Mouse (Mus musculus) embryonic facial prominence, embryonic 14.5 days (tissue): Measurements from ENCODE around the gene Patz1. TPM values are rescaled to one million over a fixed set of nuclear protein-coding genes. Genes with fewer than 3 reads are reported as not detected.
A peak's percentile ranks its signal among the peaks of the same experiment; 100 is the strongest.

Experiments
- ATAC-seq: fragments of 200-750 bp; cut with Nextera tagmentation; 2 replicates; pipeline ENCODE4 v1.8.0; 2017; ENCODE audit warnings: low read depth, moderate number of reproducible peaks, moderate TSS enrichment
- DNase-seq: peaks from one replicate; pipeline ENCODE4 v3.0.0-alpha.2; 2015; ENCODE audit warnings: low spot score
- H3K27ac ChIP-seq: fragments of 300-500 bp; sonication (generic); replicated peaks from 2 replicates; pipeline ENCODE4 v1.5.1; 2014; ENCODE audit warnings: low read depth, mild to moderate bottlenecking, low read length, moderate library complexity
- H3K27me3 ChIP-seq: fragments of 300-500 bp; sonication (generic); replicated peaks from 2 replicates; pipeline ENCODE4 v1.6.1; 2014; ENCODE audit warnings: low read length; ENCODE audit not compliant: control insufficient read depth, insufficient read depth
- H3K36me3 ChIP-seq: fragments of 300-500 bp; sonication (generic); 2 replicates; pipeline ENCODE4 v1.6.1; 2014; ENCODE audit warnings: low read length, mixed read lengths; ENCODE audit not compliant: control insufficient read depth, insufficient read depth
- H3K4me1 ChIP-seq: fragments of 300-500 bp; sonication (generic); 2 replicates; pipeline ENCODE4 v1.6.1; 2014; ENCODE audit warnings: antibody characterized with exemption, low read length; ENCODE audit not compliant: control insufficient read depth, insufficient read depth
- H3K4me2 ChIP-seq: fragments of 300-500 bp; sonication (generic); 2 replicates; pipeline ENCODE4 v1.6.1; 2014; ENCODE audit warnings: low read depth, mild to moderate bottlenecking, low read length, moderate library complexity, mixed read lengths
- H3K4me3 ChIP-seq: fragments of 300-500 bp; sonication (generic); 2 replicates; pipeline ENCODE4 v1.5.1; 2014; ENCODE audit warnings: low read depth, mild to moderate bottlenecking, low read length
- H3K9ac ChIP-seq: fragments of 300-500 bp; sonication (generic); 2 replicates; pipeline ENCODE4 v1.6.1; 2014; ENCODE audit warnings: low read depth, mild to moderate bottlenecking, low read length, moderate library complexity, mixed read lengths
- H3K9me3 ChIP-seq: fragments of 300-500 bp; sonication (generic); 2 replicates; pipeline ENCODE4 v1.6.1; 2016; ENCODE audit warnings: low read length; ENCODE audit not compliant: control insufficient read depth
- whole genome bisulfite sequencing: fragments of 180-500 bp; shearing (Covaris S2); extraction: QIAGEN DNeasy Blood & Tissue Kit; methylation state at CpG from one replicate; pipeline ENCODE4 v1.1.7; 2014; 5-methylcytosine and 5-hydroxymethylcytosine counted together
- polyA plus RNA-seq: library from polyadenylated mRNA; unstranded; fragments of >200 nt; fragmentation: Nextera tagmentation; extraction: Ambion mirVana; gene quantifications from 2 replicates; pipeline ENCODE4 v1.2.1, GENCODE M21; 2014

The Patz1 gene
- polyA plus RNA-seq, 1 experiment from 2014 or later, result 35.3 TPM

- H3K4me2 ChIP-seq, result peak overlapping the region; percentile 100
- H3K36me3 ChIP-seq, result peaks cover 22% of the 10 kb centered on the region
- no peaks in the 10 kb centered on the region for H3K9me3 ChIP-seq
- H3K27ac ChIP-seq, result peak overlapping the region; percentile 100
- DNase-seq (peak; percentile 96), ATAC-seq (peak; percentile 56)
- peak overlapping the region; percentile 97 for H3K9ac ChIP-seq
- H3K4me1 ChIP-seq, result peaks cover 22% of the 10 kb centered on the region
- WGBS, result under 1% methylated on average over 34 of the region's 92 CpGs
- H3K4me3 ChIP-seq, result peak overlapping the region; percentile 88
- no peaks in the 10 kb centered on the region for H3K27me3 ChIP-seq
Observed at GRCm38 (mm10) chr11:3289803-3290639, 1.3 kb downstream of the Patz1 start.

DNA sequence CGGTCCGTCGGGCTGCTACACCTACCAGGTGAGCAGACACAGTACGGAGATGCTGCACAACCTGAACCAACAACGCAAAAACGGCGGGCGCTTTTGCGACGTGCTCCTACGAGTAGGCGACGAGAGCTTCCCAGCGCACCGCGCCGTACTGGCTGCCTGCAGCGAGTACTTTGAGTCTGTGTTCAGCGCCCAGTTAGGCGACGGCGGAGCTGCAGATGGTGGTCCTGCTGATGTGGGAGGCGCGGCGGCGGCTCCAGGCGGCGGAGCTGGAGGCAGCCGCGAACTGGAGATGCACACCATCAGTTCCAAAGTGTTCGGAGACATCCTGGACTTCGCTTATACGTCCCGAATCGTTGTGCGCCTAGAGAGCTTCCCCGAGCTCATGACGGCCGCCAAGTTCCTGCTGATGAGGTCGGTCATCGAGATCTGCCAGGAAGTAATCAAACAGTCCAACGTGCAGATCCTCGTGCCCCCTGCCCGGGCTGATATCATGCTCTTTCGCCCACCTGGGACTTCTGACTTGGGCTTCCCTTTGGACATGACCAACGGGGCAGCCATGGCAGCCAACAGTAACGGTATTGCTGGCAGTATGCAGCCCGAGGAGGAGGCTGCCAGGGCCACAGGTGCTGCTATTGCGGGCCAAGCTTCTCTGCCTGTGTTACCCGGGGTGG is 2.1 kb downstream of the Patz1 start:
- DNase-seq, result peak; percentile 47
- WGBS, result 0% methylated on average over 38 of the region's 50 CpGs

GRCm38 (mm10) chr11:3291311-3292061 is 2.8 kb downstream of the Patz1 start:
- H3K9ac ChIP-seq, result peak overlapping the region; percentile 97
- H3K4me2 ChIP-seq, result peak overlapping the region; percentile 100
- H3K4me1 ChIP-seq, result peaks cover 22% of the 10 kb centered on the region
- WGBS, result under 1% methylated on average over 26 of the region's 26 CpGs
- no peaks in the 10 kb centered on the region for H3K27me3 ChIP-seq
- ATAC-seq (no peak), DNase-seq (no peak)
- H3K36me3 ChIP-seq, result peaks cover 36% of the 10 kb centered on the region
- no peaks in the 10 kb centered on the region for H3K9me3 ChIP-seq
- H3K4me3 ChIP-seq, result peak overlapping the region; percentile 88
- peak overlapping the region; percentile 100 for H3K27ac ChIP-seq

More for the DNA sequence above, 2.1 kb downstream of the Patz1 start:
- no peaks in the 10 kb centered on the region for H3K9me3 ChIP-seq
- peak overlapping the region; percentile 97 for H3K9ac ChIP-seq
- no peaks in the 10 kb centered on the region for H3K27me3 ChIP-seq
- peaks cover 29% of the 10 kb centered on the region for H3K36me3 ChIP-seq
- H3K4me3 ChIP-seq, result peak overlapping the region; percentile 88
- H3K4me2 ChIP-seq, result peak overlapping the region; percentile 100
- ATAC-seq, result no peak
- peaks cover 22% of the 10 kb centered on the region for H3K4me1 ChIP-seq
- H3K27ac ChIP-seq, result peak overlapping the region; percentile 100

DNA sequence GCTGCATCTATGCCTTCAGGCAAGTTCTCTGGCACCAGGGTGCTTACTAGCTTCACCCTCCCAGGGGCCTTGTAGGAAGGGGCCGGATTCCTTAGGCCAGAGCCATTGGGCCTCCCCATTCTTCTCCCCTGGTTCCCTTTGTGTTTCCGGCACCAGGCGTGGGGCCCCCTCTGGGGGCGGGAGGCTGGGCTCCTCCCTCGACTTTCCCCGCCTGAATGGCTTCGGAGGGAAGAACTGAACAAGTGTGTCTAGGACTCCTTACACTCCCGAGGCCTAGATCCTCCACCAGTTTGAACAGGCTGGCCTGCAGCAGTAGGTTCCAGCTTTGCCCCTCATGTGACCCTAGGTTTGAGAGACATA is 3.4 kb downstream of the Patz1 start:
- DNase-seq, result peak; percentile 89
- peak; percentile 23 for ATAC-seq
- peaks cover 42% of the 10 kb centered on the region for H3K36me3 ChIP-seq
- H3K9ac ChIP-seq, result peak overlapping the region; percentile 97
- peak overlapping the region; percentile 88 for H3K4me3 ChIP-seq
- H3K9me3 ChIP-seq, result no peaks in the 10 kb centered on the region
- peak overlapping the region; percentile 100 for H3K27ac ChIP-seq
- no peaks in the 10 kb centered on the region for H3K27me3 ChIP-seq
- WGBS, result 0% methylated on average over 8 of the region's 8 CpGs
- peak overlapping the region; percentile 100 for H3K4me2 ChIP-seq
- peaks cover 22% of the 10 kb centered on the region for H3K4me1 ChIP-seq

DNA sequence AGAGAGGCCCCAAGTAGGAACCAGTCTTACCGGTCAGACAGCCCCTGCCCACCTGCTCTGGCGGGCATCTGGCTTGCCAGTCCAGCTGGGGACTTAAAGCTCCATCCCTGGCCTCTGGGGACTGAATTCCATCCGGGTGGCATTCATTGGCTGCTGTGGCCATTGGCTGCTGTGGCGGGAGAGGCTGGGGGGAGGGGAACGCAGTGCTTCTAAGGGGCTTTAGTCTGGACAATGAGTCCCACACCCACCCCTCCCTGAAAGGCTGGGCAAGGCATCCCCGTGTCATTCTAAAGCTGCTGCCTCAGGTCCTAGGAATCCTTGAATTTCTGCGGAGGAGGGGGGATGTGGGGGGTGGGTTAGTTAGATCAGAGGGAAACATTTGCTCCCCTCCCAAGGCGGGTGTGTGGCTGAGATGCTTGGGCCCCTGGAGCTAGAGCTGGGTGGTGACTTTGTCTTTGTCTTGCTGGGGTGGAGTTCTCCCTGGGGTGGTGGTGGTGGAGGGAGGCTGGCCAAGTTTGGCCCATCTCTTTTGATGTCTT is 4.1 kb downstream of the Patz1 start:
- WGBS, result 0% methylated on average over 8 of the region's 8 CpGs
- H3K4me3 ChIP-seq, result peak overlapping the region; percentile 88
- peaks cover 49% of the 10 kb centered on the region for H3K36me3 ChIP-seq
- H3K27ac ChIP-seq, result peak overlapping the region; percentile 100
- H3K9ac ChIP-seq, result peak overlapping the region; percentile 97
- DNase-seq (peak; percentile 92), ATAC-seq (peak; percentile 17)
- no peaks in the 10 kb centered on the region for H3K27me3 ChIP-seq
- H3K9me3 ChIP-seq, result no peaks in the 10 kb centered on the region
- H3K4me1 ChIP-seq, result peaks cover 22% of the 10 kb centered on the region
- peak overlapping the region; percentile 100 for H3K4me2 ChIP-seq

- 23% methylated on average over 4 of the region's 4 CpGs for WGBS
- Histone ChIP-seq H3K36me3 (peaks cover 55% of the 10 kb centered on the region), H3K4me1 (peaks cover 22% of the 10 kb centered on the region)
Observed at GRCm38 (mm10) chr11:3293361-3293760, 4.7 kb downstream of the Patz1 start.

DNA sequence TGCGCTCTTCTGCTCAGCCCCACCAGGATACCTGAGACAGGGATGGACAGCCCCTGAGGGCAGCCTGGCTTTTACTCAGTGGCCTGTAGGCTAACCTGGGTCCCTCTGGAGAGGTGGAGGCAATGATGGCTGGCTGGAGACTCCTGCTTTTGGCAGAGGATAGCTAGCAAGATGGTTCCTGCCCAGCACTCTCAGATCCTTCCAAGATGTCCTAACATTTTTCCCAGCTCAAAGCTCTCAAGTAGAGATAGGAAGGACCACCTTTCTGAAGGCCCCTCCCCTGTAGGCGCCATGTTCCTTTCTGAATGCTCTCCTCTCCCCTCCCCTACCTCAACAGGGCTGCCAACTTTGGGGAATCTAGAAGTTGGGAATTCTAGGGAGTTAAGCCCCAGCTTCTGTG is 6.0 kb downstream of the Patz1 start:
- Histone ChIP-seq H3K36me3 (peaks cover 68% of the 10 kb centered on the region), H3K4me2 (peak overlapping the region; percentile 100; the same call in 1 of the 2 replicates), H3K9ac (no peak overlapping the region; the same call in 1 of the 2 replicates), H3K4me1 (peaks cover 22% of the 10 kb centered on the region), H3K27ac (no peak overlapping the region), H3K4me3 (no peak overlapping the region), H3K27me3 (no peaks in the 10 kb centered on the region), H3K9me3 (no peaks in the 10 kb centered on the region)
- WGBS, result 80% methylated on average over 2 of the region's 2 CpGs
- DNase-seq (no peak), ATAC-seq (no peak)

More at GRCm38 (mm10) chr11:3293361-3293760, 4.7 kb downstream of the Patz1 start:
- Histone ChIP-seq H3K4me3 (peak overlapping the region; percentile 88), H3K4me2 (peak overlapping the region; percentile 100), H3K9ac (peak overlapping the region; percentile 97), H3K27me3 (no peaks in the 10 kb centered on the region), H3K27ac (peak overlapping the region; percentile 100), H3K9me3 (no peaks in the 10 kb centered on the region)
- ATAC-seq, result no peak
- DNase-seq, result no peak

- Histone ChIP-seq H3K4me1 (peaks cover 22% of the 10 kb centered on the region), H3K9ac (no peak overlapping the region), H3K4me3 (no peak overlapping the region), H3K9me3 (no peaks in the 10 kb centered on the region), H3K36me3 (peaks cover 82% of the 10 kb centered on the region), H3K27me3 (no peaks in the 10 kb centered on the region), H3K27ac (no peak overlapping the region), H3K4me2 (no peak overlapping the region)
- 82% methylated on average over 5 of the region's 5 CpGs for WGBS
- ATAC-seq, result no peak
- DNase-seq, result no peak
Observed at GRCm38 (mm10) chr11:3296056-3296455, 7.4 kb downstream of the Patz1 start.
